Mouse (Mus musculus) ES-E14 (cell line): Measurements from ENCODE around the gene Nsun6. TPM values are rescaled to one million over a fixed set of nuclear protein-coding genes. Genes with fewer than 3 reads are reported as not detected.

ENCODE experiments used
- DNase-seq: peaks from one replicate; pipeline ENCODE4 v3.0.0-alpha.2; 2013; ENCODE audit warnings: low read depth, low spot score
- H3K27ac ChIP-seq: 2 replicates; pipeline ENCODE4 v1.5.1; 2012; ENCODE audit warnings: low read depth, mild to moderate bottlenecking, low read length, moderate library complexity, mixed read lengths; ENCODE audit not compliant: poor library complexity, insufficient read depth, severe bottlenecking
- H3K36me3 ChIP-seq: 2 replicates; pipeline ENCODE4 v1.6.1; 2012; ENCODE audit warnings: mild to moderate bottlenecking, low read length, moderate library complexity, mixed read lengths; ENCODE audit not compliant: control insufficient read depth, poor library complexity, insufficient read depth, severe bottlenecking
- H3K4me1 ChIP-seq, 2 experiments: fragments of 150-350 bp in 1 of 2; sonication (generic) in 1 of 2; 2 replicates each; pipeline ENCODE4 v1.6.1; 2012; ENCODE audit warnings: low read length in 2 of 2, mild to moderate bottlenecking in 1 of 2, mixed read lengths in 1 of 2; ENCODE audit not compliant: control insufficient read depth in 2 of 2, insufficient read depth in 2 of 2, poor library complexity in 1 of 2
- H3K4me3 ChIP-seq, 2 experiments: fragments of 150-350 bp in 1 of 2; sonication (generic) in 1 of 2; 2 replicates each; pipeline ENCODE4 v1.5.1; 2012; ENCODE audit warnings: low read length in 2 of 2, low read depth in 1 of 2, mild to moderate bottlenecking in 1 of 2, mixed read lengths in 1 of 2; ENCODE audit not compliant: insufficient read depth in 1 of 2, poor library complexity in 1 of 2, severe bottlenecking in 1 of 2
- H3K9ac ChIP-seq: 2 replicates; pipeline ENCODE4 v1.6.1; 2012; ENCODE audit warnings: low read depth, mild to moderate bottlenecking, low read length, mixed read lengths; ENCODE audit not compliant: poor library complexity, insufficient read depth, severe bottlenecking
- H3K9me3 ChIP-seq: fragments of 150-350 bp; sonication (generic); 2 replicates; pipeline ENCODE4 v1.6.1; 2012; ENCODE audit warnings: low read depth, mild to moderate bottlenecking, low read length; ENCODE audit not compliant: control insufficient read depth, insufficient read depth
- CHD2 ChIP-seq: IDR thresholded peaks from 2 replicates; pipeline ENCODE4 v1.6.1; 2014; ENCODE audit warnings: mild to moderate bottlenecking, low read depth, low read length, inconsistent platforms
- HCFC1 ChIP-seq: IDR thresholded peaks from 2 replicates; pipeline ENCODE4 v1.6.1; 2012; ENCODE audit warnings: low read length, inconsistent platforms, borderline replicate concordance; ENCODE audit not compliant: insufficient read depth
- MAFK ChIP-seq: IDR thresholded peaks from 2 replicates; pipeline ENCODE4 v1.6.1; 2014; ENCODE audit warnings: mild to moderate bottlenecking, low read depth, low read length, inconsistent platforms; ENCODE audit not compliant: insufficient read depth
- ZC3H11A ChIP-seq: IDR thresholded peaks from 2 replicates; pipeline ENCODE4 v1.6.1; 2012; ENCODE audit warnings: low read depth, mild to moderate bottlenecking, inconsistent platforms, low read length, borderline replicate concordance
- ZNF384 ChIP-seq: IDR thresholded peaks from 2 replicates; pipeline ENCODE4 v1.6.1; 2012; ENCODE audit warnings: low read depth, low read length, inconsistent platforms
- in situ Hi-C, 2 experiments: fragments of 600-800 bp; cut with MboI; formaldehyde crosslinking; loops; one replicate each; pipeline ENCODE4 v1.15.1; 2025; ENCODE audit warnings: low sequenced_read_pairs in 2 of 2, inconsistent platforms in 1 of 2; ENCODE audit not compliant: unreplicated experiment in 2 of 2
- total RNA-seq: library from RNA; depleted of rRNA; stranded (reverse); fragments of 300-350 nt; gene quantifications from 2 replicates; pipeline ENCODE4 v1.2.3, GENCODE M21; 2012; rRNA removed

Nsun6 gene
- total RNA-seq, result 10.3 and 11.8 TPM in 2 replicates

- Histone ChIP-seq H3K9ac (peak within 1 kb of the TSS; percentile 99), H3K36me3 (no peaks in the 10 kb centered on the region), H3K27ac (peak within 1 kb of the TSS; percentile 85; the same call in 1 of the 2 replicates), H3K4me3 (peak within 1 kb of the TSS; percentile 97 to 98), H3K4me1 (peaks cover 2 to 3% of the 10 kb centered on the region in 2 experiments; a peak in 2 of 4 replicates), H3K9me3 (no peaks in the 10 kb centered on the region)
- peak; percentile 86 for DNase-seq
- in situ Hi-C loops, result no loop called here
- TF ChIP-seq CHD2, result no peak
- TF ChIP-seq ZC3H11A, result no peak
- peak; percentile 21; the same call in 1 of the 2 replicates for TF ChIP-seq HCFC1
- no peak for TF ChIP-seq MAFK
Measured at GRCm38 (mm10) chr2:15054945-15055637, at the start of gene Nsun6. TSS of gene Nsun6 (minus strand) at chr2:15055069.

- Histone ChIP-seq H3K36me3 (no peaks in the 10 kb centered on the region), H3K27ac (no peak overlapping the region), H3K4me1 (no peaks in the 10 kb centered on the region), H3K9ac (no peak overlapping the region), H3K9me3 (no peaks in the 10 kb centered on the region), H3K4me3 (no peak overlapping the region)
- TF ChIP-seq CHD2 (no peak), ZC3H11A (no peak), HCFC1 (no peak), MAFK (no peak), ZNF384 (no peak)
- in situ Hi-C loops, result no loop called here
- no peak for DNase-seq
Measured at GRCm38 (mm10) chr2:15104386-15104785, 49.5 kb upstream of the Nsun6 start.

- no peaks in the 10 kb centered on the region for H3K4me1 ChIP-seq
- no peak for TF ChIP-seq HCFC1
- TF ChIP-seq CHD2, result no peak
- 0 out of 2 replicates have a peak, but pooled peaks have one; percentile 12 for TF ChIP-seq ZC3H11A
- peak; percentile 86 for TF ChIP-seq ZNF384
- no peak overlapping the region for H3K4me3 ChIP-seq
- H3K9ac ChIP-seq, result no peak overlapping the region
- DNase-seq, result no peak
- no peak overlapping the region for H3K27ac ChIP-seq
- H3K9me3 ChIP-seq, result no peaks in the 10 kb centered on the region
- in situ Hi-C loops, result no loop called here
- no peaks in the 10 kb centered on the region for H3K36me3 ChIP-seq
Measured at GRCm38 (mm10) chr2:15096514-15097090, 41.7 kb upstream of the Nsun6 start.

GRCm38 (mm10) chr2:15087308-15087707 lies 32.4 kb upstream of the Nsun6 start:
- Histone ChIP-seq H3K9me3 (no peaks in the 10 kb centered on the region), H3K27ac (no peak overlapping the region), H3K4me1 (no peaks in the 10 kb centered on the region), H3K4me3 (no peak overlapping the region), H3K9ac (no peak overlapping the region), H3K36me3 (no peaks in the 10 kb centered on the region)
- in situ Hi-C loops, result no loop called here
- TF ChIP-seq CHD2, result no peak
- DNase-seq, result no peak
